ENCODE assay signal across 1 mouse cellular context in the genomic region with DNA sequence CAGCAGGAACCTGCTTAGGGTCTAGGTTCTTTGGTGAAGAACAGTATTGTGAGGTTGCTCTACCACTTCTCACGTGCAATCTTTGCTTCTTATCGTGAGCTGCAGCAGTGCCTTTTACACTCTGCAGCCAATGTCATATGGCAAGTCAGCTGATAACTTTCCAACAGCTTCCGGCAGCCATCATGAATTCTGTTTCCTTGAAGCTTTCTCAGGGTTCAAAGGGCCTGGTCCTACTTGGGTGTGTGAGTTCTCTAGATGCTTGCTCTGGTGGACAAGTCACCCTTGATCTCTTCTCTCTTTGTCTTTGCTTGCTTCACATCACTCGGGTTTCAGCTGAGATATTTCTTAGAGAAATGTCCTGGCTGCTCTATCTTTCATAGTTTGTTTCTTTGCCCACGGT.
TF ChIP-seq lines count a peak whose summit lies in the region.

No protein-coding gene starts in this region.

TF ChIP-seq in MEL, 35 proteins besides CTCF, POLR2A, EP300 and RAD21 (continued from another document):
- TF ChIP-seq TBP (IDR thresholded peaks at IDR 0.05; ENCODE audit: low read depth, low read length) = no peak
